Mouse (Mus musculus) testis, adult 2 months (tissue): ENCODE measurements around the gene Vac14. TPM values are rescaled to one million over a fixed set of nuclear protein-coding genes. Genes with fewer than 3 reads are reported as not detected.

Experiments used
- H3K27ac ChIP-seq: fragments of 200-500 bp; 2 replicates; pipeline ENCODE4 v1.5.1; 2012; ENCODE audit warnings: low read depth, low read length; ENCODE audit not compliant: control insufficient read depth, insufficient read depth
- H3K27me3 ChIP-seq: fragments of 200-500 bp; 2 replicates; pipeline ENCODE4 v1.6.1; 2012; ENCODE audit warnings: mild to moderate bottlenecking, low read length, moderate library complexity; ENCODE audit not compliant: control insufficient read depth, insufficient read depth
- H3K36me3 ChIP-seq: fragments of 200-500 bp; 2 replicates; pipeline ENCODE4 v1.6.1; 2012; ENCODE audit warnings: mild to moderate bottlenecking, low read length; ENCODE audit not compliant: control insufficient read depth, insufficient read depth
- H3K4me1 ChIP-seq: fragments of 200-500 bp; 2 replicates; pipeline ENCODE4 v1.6.1; 2012; ENCODE audit warnings: low read length; ENCODE audit not compliant: control insufficient read depth, insufficient read depth
- H3K4me3 ChIP-seq: fragments of 200-500 bp; 2 replicates; pipeline ENCODE4 v1.5.1; 2012; ENCODE audit warnings: low read depth, mild to moderate bottlenecking, low read length, moderate library complexity, mixed read lengths; ENCODE audit not compliant: control insufficient read depth
- CTCF ChIP-seq: fragments of 200-500 bp; IDR thresholded peaks from 2 replicates; pipeline ENCODE4 v1.5.1; 2012; ENCODE audit warnings: low read depth, mild to moderate bottlenecking, inconsistent platforms, low read length, moderate library complexity; ENCODE audit not compliant: control insufficient read depth, insufficient read depth, insufficient replicate concordance
- POLR2A ChIP-seq: fragments of 200-500 bp; IDR thresholded peaks from 2 replicates; pipeline ENCODE4 v1.6.1; 2012; ENCODE audit warnings: low read depth, mild to moderate bottlenecking, inconsistent platforms, low read length, moderate library complexity; ENCODE audit not compliant: control insufficient read depth
- polyA plus RNA-seq: library from polyadenylated mRNA; depleted of rRNA; stranded (reverse); fragments of >200 nt; gene quantifications from 2 replicates; pipeline ENCODE4 v1.2.3, GENCODE M21; 2012

Gene Vac14
- polyA plus RNA-seq, 1 experiment: 11.8 TPM

GRCm38 (mm10) chr8:110740629-110741175, 122.3 kb downstream of the Vac14 start:
- TF ChIP-seq POLR2A (no peak), CTCF (no peak)
- H3K27me3 ChIP-seq: no peaks in the 10 kb centered on the region
- H3K4me3 ChIP-seq: no peak overlapping the region
- no peaks in the 10 kb centered on the region; the same call in 1 of the 2 replicates for H3K4me1 ChIP-seq
- H3K36me3 ChIP-seq: no peaks in the 10 kb centered on the region
- no peak overlapping the region for H3K27ac ChIP-seq

GRCm38 (mm10) chr8:110741816-110742451, 123.5 kb downstream of the Vac14 start:
- TF ChIP-seq POLR2A (no peak), CTCF (no peak)
- Histone ChIP-seq H3K36me3 (no peaks in the 10 kb centered on the region), H3K4me1 (no peaks in the 10 kb centered on the region; the same call in 1 of the 2 replicates), H3K27ac (no peak overlapping the region), H3K27me3 (no peaks in the 10 kb centered on the region), H3K4me3 (peak overlapping the region; percentile 6)

GRCm38 (mm10) chr8:110742452-110742818, 124.0 kb downstream of the Vac14 start:
- TF ChIP-seq CTCF: no peak
- no peak for TF ChIP-seq POLR2A
- Histone ChIP-seq H3K4me1 (no peaks in the 10 kb centered on the region; the same call in 1 of the 2 replicates), H3K27ac (no peak overlapping the region), H3K27me3 (no peaks in the 10 kb centered on the region), H3K36me3 (no peaks in the 10 kb centered on the region), H3K4me3 (peak overlapping the region; percentile 6)

- H3K4me3 ChIP-seq: no peak overlapping the region
- TF ChIP-seq POLR2A (no peak), CTCF (peak; percentile 5; the same call in 1 of the 2 replicates)
Measured at GRCm38 (mm10) chr8:110745162-110745561, 126.8 kb downstream of the Vac14 start.

GRCm38 (mm10) chr8:110746661-110747060, 128.3 kb downstream of the Vac14 start:
- Histone ChIP-seq H3K27ac (no peak overlapping the region), H3K4me1 (peaks cover 4% of the 10 kb centered on the region), H3K27me3 (no peaks in the 10 kb centered on the region), H3K4me3 (no peak overlapping the region), H3K36me3 (no peaks in the 10 kb centered on the region)
- no peak for TF ChIP-seq POLR2A
- TF ChIP-seq CTCF: no peak

More at GRCm38 (mm10) chr8:110745162-110745561, 126.8 kb downstream of the Vac14 start:
- Histone ChIP-seq H3K27me3 (no peaks in the 10 kb centered on the region), H3K27ac (no peak overlapping the region), H3K4me1 (peaks cover 4% of the 10 kb centered on the region), H3K36me3 (no peaks in the 10 kb centered on the region)

- H3K36me3 ChIP-seq: no peaks in the 10 kb centered on the region
- no peaks in the 10 kb centered on the region for H3K27me3 ChIP-seq
- TF ChIP-seq CTCF (no peak), POLR2A (no peak)
- H3K4me1 ChIP-seq: peaks cover 4% of the 10 kb centered on the region
- no peak overlapping the region for H3K4me3 ChIP-seq
- no peak overlapping the region for H3K27ac ChIP-seq
Measured at GRCm38 (mm10) chr8:110749500-110750170, 131.2 kb downstream of the Vac14 start.

- TF ChIP-seq POLR2A: no peak
- no peak for TF ChIP-seq CTCF
- Histone ChIP-seq H3K4me1 (peaks cover 9% of the 10 kb centered on the region), H3K27me3 (no peaks in the 10 kb centered on the region), H3K27ac (no peak overlapping the region), H3K4me3 (no peak overlapping the region), H3K36me3 (no peaks in the 10 kb centered on the region)
Measured at GRCm38 (mm10) chr8:110750269-110750668, 131.9 kb downstream of the Vac14 start.

GRCm38 (mm10) chr8:110751490-110751889, 133.1 kb downstream of the Vac14 start:
- H3K27me3 ChIP-seq: no peaks in the 10 kb centered on the region
- peaks cover 9% of the 10 kb centered on the region for H3K4me1 ChIP-seq
- H3K4me3 ChIP-seq: no peak overlapping the region
- no peaks in the 10 kb centered on the region for H3K36me3 ChIP-seq
- H3K27ac ChIP-seq: no peak overlapping the region
- TF ChIP-seq CTCF: no peak
